Mouse (Mus musculus): ENCODE results near the gene C9orf72. TPM values are rescaled to one million over a fixed set of nuclear protein-coding genes. Genes with fewer than 3 reads are reported as not detected.
"Not testable (repeated sequence)": the region's sequence is repeated elsewhere in the genome, so short reads cannot be mapped to it uniquely, and the experiment has no call there.

The C9orf72 gene
- polyA plus RNA-seq (2012; rRNA removed) = 0.80 and 1.4 TPM in 2 replicates

DNA sequence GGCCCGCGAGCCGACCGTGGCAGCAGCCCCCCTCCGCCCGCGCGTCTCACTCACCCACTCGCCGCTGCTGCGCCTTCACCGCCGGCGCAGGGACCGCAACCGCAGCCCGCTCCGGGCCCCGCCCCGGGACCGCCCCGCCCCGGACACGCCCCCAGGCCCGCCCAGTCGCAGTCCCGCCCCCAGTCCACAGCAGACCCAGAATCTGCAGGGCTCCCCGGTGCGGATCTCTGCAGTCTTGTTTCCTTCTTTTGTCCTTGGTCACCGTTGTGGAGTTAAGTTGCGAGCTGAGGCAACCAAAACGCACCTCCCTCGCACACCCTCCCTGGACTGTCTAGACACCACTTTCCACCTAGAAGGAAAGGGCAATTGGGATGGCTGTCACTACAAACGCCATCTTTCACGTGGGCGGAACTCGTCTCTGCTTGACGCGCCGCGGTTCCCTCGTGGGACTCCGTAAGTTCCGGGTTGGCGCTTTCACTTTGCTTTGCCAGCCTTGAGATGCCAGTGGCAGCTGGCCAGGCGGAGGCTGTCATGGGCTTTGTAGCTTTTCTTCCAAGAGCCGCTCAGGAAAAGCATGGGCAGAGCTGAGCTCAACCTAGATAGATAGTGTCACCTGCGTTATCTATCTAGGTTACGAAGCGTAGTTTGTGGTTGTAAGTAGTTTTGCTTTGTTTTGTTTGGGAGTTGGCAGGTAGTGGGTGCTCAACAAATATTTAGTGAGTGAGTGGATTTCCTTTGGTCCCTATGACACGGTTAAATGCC lies at the start of gene C9orf72:
C9orf72 (minus strand) TSS at position 442 of the 762 bp plus-strand sequence.
- peak within 1 kb of the TSS; percentile 91 for H3K4me3 ChIP-seq (ENCODE audit: low read depth, low read length)
- peak; percentile 77 for TF ChIP-seq POLR2A (IDR thresholded peaks at IDR 0.05; ENCODE audit: low read depth, low read length)
- TF ChIP-seq CTCF (IDR thresholded peaks at IDR 0.05; ENCODE audit: extremely low read depth, insufficient read length, insufficient replicate concordance, low read depth, low read length) = 0 out of 2 replicates have a peak, but pooled peaks have one; percentile 6

DNA sequence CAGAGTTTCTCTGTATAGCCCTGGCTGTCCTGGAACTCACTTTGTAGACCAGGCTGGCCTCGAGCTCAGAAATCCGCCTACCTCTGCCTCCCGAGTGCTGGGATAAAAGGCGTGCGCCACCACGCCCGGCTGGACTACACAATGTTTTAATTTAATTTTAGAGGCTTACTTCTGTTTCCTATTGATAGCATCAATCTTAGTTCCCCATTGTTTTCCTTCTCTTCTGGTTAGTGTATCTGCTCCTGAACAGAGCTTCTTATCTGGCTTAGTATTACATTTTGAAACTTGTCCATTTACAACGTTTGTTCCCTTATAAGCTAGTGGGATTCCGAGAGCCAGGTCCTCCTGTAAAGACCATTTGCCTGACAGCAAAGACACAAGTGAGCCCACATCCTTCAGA lies 33.0 kb upstream of the C9orf72 start:
- no peaks in the 10 kb centered on the region; the same call in 1 of the 2 replicates for H3K27me3 ChIP-seq (ENCODE audit: control insufficient read depth, insufficient read depth, low read length)
- H3K4me3 ChIP-seq (ENCODE audit: low read depth, low read length) = no peak overlapping the region
- no peaks in the 10 kb centered on the region for H3K36me3 ChIP-seq (ENCODE audit: control insufficient read depth, insufficient read depth, low read length)
- WGBS = 65% methylated on average over 9 of the region's 9 CpGs
- H3K4me1 ChIP-seq (ENCODE audit: control insufficient read depth, insufficient read depth, insufficient read length, low read length) = no peaks in the 10 kb centered on the region
- H3K27ac ChIP-seq (ENCODE audit: insufficient read depth, low read depth, low read length) = no peak overlapping the region
- TF ChIP-seq CTCF (IDR thresholded peaks at IDR 0.05; ENCODE audit: extremely low read depth, insufficient read length, insufficient replicate concordance, low read depth, low read length) = no peak
- TF ChIP-seq POLR2A (IDR thresholded peaks at IDR 0.05; ENCODE audit: low read depth, low read length) = no peak

More for the DNA sequence above, at the start of gene C9orf72:
- H3K27me3 ChIP-seq (ENCODE audit: control insufficient read depth, insufficient read depth, low read length) = no peaks in the 10 kb centered on the region
- peak within 1 kb of the TSS; percentile 83 for H3K27ac ChIP-seq (ENCODE audit: insufficient read depth, low read depth, low read length)
- H3K36me3 ChIP-seq (ENCODE audit: control insufficient read depth, insufficient read depth, low read length) = no peaks in the 10 kb centered on the region
- WGBS = under 1% methylated on average over 51 of the region's 51 CpGs
- H3K4me1 ChIP-seq (ENCODE audit: control insufficient read depth, insufficient read depth, insufficient read length, low read length) = no peaks in the 10 kb centered on the region; the same call in 1 of the 2 replicates

DNA sequence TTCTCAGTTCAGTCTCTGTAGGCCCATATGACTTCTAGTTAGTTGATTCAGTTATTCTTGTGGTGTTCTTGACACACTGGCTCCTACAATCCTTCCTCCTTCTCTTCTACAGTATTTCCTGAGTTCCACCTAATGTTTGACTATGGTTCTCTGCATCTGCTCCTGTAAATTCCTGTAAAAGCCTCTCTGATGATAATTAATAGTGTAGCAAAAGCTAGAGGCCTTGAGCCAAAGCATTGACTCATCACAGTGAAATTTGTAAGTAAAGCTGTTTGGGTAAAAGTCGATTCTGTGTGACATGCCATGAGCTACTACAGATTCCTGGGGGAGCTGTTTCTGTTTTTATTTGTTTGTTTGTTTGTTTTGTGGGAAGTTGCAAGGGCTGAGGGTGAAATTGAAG lies 18.0 kb upstream of the C9orf72 start:
- Histone ChIP-seq H3K4me3 (ENCODE audit: low read depth, low read length) (no peak overlapping the region), H3K27ac (ENCODE audit: insufficient read depth, low read depth, low read length) (no peak overlapping the region), H3K27me3 (ENCODE audit: control insufficient read depth, insufficient read depth, low read length) (no peaks in the 10 kb centered on the region), H3K4me1 (ENCODE audit: control insufficient read depth, insufficient read depth, insufficient read length, low read length) (no peaks in the 10 kb centered on the region), H3K36me3 (ENCODE audit: control insufficient read depth, insufficient read depth, low read length) (no peaks in the 10 kb centered on the region)
- TF ChIP-seq CTCF (IDR thresholded peaks at IDR 0.05; ENCODE audit: extremely low read depth, insufficient read length, insufficient replicate concordance, low read depth, low read length) = no peak
- no peak for TF ChIP-seq POLR2A (IDR thresholded peaks at IDR 0.05; ENCODE audit: low read depth, low read length)
- 66% methylated on average over 1 of the region's 1 CpGs for WGBS

DNA sequence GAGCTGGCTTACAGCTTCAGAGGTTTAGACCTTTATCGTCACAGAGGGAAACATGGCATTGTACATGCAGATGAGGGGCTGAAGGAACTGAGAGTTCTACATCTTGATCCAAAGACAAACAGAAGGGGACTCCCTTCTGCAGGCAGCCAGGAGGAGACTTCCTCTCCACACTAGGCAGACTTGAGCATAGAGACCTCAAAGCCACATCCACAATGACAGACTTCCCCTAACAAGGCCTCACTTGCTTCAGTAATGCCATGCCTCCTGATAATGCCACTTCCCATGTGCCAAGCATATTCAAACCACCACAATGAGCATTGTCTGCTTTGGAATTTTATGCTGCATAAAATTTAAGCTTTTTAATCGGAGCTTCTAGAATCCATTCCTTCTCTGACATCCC lies 15.8 kb upstream of the C9orf72 start:
- H3K4me1 ChIP-seq (ENCODE audit: control insufficient read depth, insufficient read depth, insufficient read length, low read length) = no peaks in the 10 kb centered on the region
- no peaks in the 10 kb centered on the region for H3K36me3 ChIP-seq (ENCODE audit: control insufficient read depth, insufficient read depth, low read length)
- H3K4me3 ChIP-seq (ENCODE audit: low read depth, low read length) = no peak overlapping the region
- TF ChIP-seq CTCF (IDR thresholded peaks at IDR 0.05; ENCODE audit: extremely low read depth, insufficient read length, insufficient replicate concordance, low read depth, low read length) (no peak), POLR2A (IDR thresholded peaks at IDR 0.05; ENCODE audit: low read depth, low read length) (no peak)
- no peaks in the 10 kb centered on the region for H3K27me3 ChIP-seq (ENCODE audit: control insufficient read depth, insufficient read depth, low read length)
- 73% methylated on average over 2 of the region's 2 CpGs for WGBS
- no peak overlapping the region for H3K27ac ChIP-seq (ENCODE audit: insufficient read depth, low read depth, low read length)

DNA sequence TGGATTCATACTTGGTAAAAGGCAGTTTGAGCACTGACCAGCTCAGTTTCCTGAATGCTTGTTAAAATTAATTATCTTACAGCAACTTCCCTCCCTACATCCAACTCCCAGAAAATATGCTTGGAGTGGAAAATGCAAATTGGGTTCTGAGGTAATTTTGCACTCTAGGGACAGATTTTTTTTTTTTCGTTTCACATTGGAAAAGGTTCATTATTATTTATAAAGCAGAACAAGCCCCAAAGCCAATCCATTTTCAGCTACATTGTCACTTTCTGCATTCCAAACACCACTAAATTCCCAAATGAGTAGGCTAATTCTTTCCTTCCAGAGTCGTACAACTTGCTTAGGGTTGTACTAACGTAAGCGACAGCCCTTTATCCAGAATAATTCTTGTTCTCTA lies 12.7 kb upstream of the C9orf72 start:
- Histone ChIP-seq H3K4me3 (ENCODE audit: low read depth, low read length) (no peak overlapping the region), H3K27ac (ENCODE audit: insufficient read depth, low read depth, low read length) (no peak overlapping the region), H3K36me3 (ENCODE audit: control insufficient read depth, insufficient read depth, low read length) (no peaks in the 10 kb centered on the region), H3K4me1 (ENCODE audit: control insufficient read depth, insufficient read depth, insufficient read length, low read length) (no peaks in the 10 kb centered on the region), H3K27me3 (ENCODE audit: control insufficient read depth, insufficient read depth, low read length) (no peaks in the 10 kb centered on the region)
- TF ChIP-seq CTCF (IDR thresholded peaks at IDR 0.05; ENCODE audit: extremely low read depth, insufficient read length, insufficient replicate concordance, low read depth, low read length) (no peak), POLR2A (IDR thresholded peaks at IDR 0.05; ENCODE audit: low read depth, low read length) (no peak)
- WGBS = 92% methylated on average over 4 of the region's 4 CpGs

DNA sequence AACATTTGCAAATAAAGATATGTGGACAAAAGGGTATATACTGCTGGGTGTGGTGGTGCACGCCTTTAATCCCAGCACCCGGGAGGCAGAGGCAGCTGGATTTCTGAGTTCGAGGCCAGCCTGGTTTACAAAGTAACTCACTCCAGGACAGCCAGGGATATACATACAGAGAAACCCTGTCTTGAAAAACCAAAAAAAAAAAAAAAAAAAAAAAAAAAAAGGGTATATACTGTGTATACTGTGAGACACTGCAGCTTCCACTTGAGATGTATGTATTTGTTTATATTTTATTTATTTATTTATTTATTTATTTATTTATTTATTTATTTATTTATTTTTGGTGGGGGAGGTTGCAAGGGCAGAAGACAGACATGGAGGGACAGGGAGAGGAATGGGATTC lies 12.3 kb upstream of the C9orf72 start:
- WGBS = 63% methylated on average over 3 of the region's 3 CpGs
- not testable (repeated sequence) for H3K36me3 ChIP-seq (ENCODE audit: control insufficient read depth, insufficient read depth, low read length); H3K4me3 ChIP-seq (ENCODE audit: low read depth, low read length); H3K27ac ChIP-seq (ENCODE audit: insufficient read depth, low read depth, low read length); H3K4me1 ChIP-seq (ENCODE audit: control insufficient read depth, insufficient read depth, insufficient read length, low read length); H3K27me3 ChIP-seq (ENCODE audit: control insufficient read depth, insufficient read depth, low read length)

DNA sequence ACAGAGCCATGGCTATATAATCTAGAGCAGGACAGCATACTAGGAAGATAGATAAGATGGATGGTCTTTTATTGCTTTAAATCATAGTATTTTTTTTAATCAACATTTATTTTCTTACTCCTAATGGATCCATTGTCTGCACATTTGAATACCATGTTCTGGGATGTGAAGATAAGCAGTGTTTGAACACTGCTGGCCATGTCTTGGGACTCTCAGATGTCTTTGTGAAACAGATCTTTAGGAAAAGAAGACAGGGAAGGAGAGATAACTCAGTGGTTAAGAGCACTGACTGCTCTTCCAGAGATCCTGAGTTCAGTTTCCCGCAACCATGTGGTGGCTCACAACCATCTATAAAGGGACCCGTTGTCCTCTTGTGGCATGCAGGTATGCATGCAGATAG lies 10.3 kb upstream of the C9orf72 start:
- 93% methylated on average over 2 of the region's 2 CpGs for WGBS
- TF ChIP-seq CTCF (IDR thresholded peaks at IDR 0.05; ENCODE audit: extremely low read depth, insufficient read length, insufficient replicate concordance, low read depth, low read length) = no peak
- no peak for TF ChIP-seq POLR2A (IDR thresholded peaks at IDR 0.05; ENCODE audit: low read depth, low read length)

More for the DNA sequence above, 10.3 kb upstream of the C9orf72 start:
- Histone ChIP-seq H3K4me3 (ENCODE audit: low read depth, low read length) (no peak overlapping the region), H3K36me3 (ENCODE audit: control insufficient read depth, insufficient read depth, low read length) (no peaks in the 10 kb centered on the region), H3K27me3 (ENCODE audit: control insufficient read depth, insufficient read depth, low read length) (no peaks in the 10 kb centered on the region), H3K27ac (ENCODE audit: insufficient read depth, low read depth, low read length) (no peak overlapping the region), H3K4me1 (ENCODE audit: control insufficient read depth, insufficient read depth, insufficient read length, low read length) (no peaks in the 10 kb centered on the region)

All from small intestine, adult 2 months (tissue).